Mouse (Mus musculus): ENCODE data around the gene Fto. TPM values are rescaled to one million over a fixed set of nuclear protein-coding genes. Genes with fewer than 3 reads are reported as not detected.
A peak's percentile ranks its signal among the peaks of the same experiment; 100 is the strongest.

Gene Fto
- polyA plus RNA-seq, 1 experiment from 2014 or later: 43.5 TPM

DNA sequence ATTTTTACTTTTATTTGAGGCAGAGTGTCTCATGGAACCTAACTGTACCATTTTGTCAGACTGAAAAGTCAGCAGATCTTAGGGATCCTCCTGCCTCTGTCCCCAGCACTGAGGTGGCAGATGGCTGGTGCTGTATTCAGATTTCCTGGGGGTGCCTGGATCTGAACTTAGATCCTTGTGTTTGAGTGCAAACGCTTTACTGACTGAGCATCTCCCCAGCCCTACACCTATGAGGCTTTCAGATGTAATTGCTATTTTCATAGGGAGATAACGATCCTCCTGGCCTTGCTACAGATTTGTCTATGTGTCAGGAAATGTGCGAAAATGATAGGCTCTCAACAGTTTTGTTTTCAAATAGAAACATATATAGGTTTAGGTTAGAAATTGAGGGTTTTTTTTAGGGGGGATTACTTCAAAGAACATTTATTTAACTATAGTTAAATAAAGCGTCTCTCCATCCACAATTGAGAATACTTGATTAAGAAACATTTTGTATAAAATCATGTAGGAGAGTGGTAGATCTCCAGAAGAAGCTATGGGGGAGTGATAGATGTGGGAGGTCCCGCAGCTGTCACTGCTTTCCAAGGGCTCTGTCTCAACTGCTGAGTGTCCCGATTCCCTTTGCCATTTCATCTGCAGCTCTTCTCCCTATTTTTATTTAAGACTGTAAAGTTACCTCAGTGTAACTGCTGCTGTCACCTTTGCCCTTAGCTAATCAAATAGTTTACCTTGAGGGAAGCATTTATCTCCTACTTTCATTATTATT is 25.2 kb downstream of the Fto start:
- no peak overlapping the region for H3K4me3 ChIP-seq (ENCODE audit: inconsistent target)
- peaks cover 35% of the 10 kb centered on the region; the same call in 1 of the 2 replicates for H3K79me2 ChIP-seq (ENCODE audit: inconsistent target)
- H3K27ac ChIP-seq: no peak overlapping the region
- WGBS (ENCODE audit: missing documents): 100% methylated on average over 6 of the region's 6 CpGs
- H3K36me3 ChIP-seq (ENCODE audit: inconsistent target): no peaks in the 10 kb centered on the region

- WGBS (ENCODE audit: missing documents): 95% methylated on average over 6 of the region's 8 CpGs
- no peaks in the 10 kb centered on the region for H3K36me3 ChIP-seq (ENCODE audit: inconsistent target)
- H3K27ac ChIP-seq: no peak overlapping the region
- H3K4me3 ChIP-seq (ENCODE audit: inconsistent target): no peak overlapping the region
- H3K79me2 ChIP-seq (ENCODE audit: inconsistent target): peaks cover 24% of the 10 kb centered on the region; the same call in 1 of the 2 replicates
Measured at GRCm38 (mm10) chr8:91339651-91340050, 26.3 kb downstream of the Fto start.

- Histone ChIP-seq H3K36me3 (ENCODE audit: inconsistent target) (no peaks in the 10 kb centered on the region), H3K27ac (no peak overlapping the region), H3K79me2 (ENCODE audit: inconsistent target) (peaks cover 23% of the 10 kb centered on the region; the same call in 1 of the 2 replicates), H3K4me3 (ENCODE audit: inconsistent target) (no peak overlapping the region)
- 92% methylated on average over 1 of the region's 1 CpGs for WGBS (ENCODE audit: missing documents)
Measured at GRCm38 (mm10) chr8:91340746-91341145, 27.4 kb downstream of the Fto start.

- 81% methylated on average over 4 of the region's 5 CpGs for WGBS (ENCODE audit: missing documents)
- peaks cover 16% of the 10 kb centered on the region; the same call in 1 of the 2 replicates for H3K79me2 ChIP-seq (ENCODE audit: inconsistent target)
- H3K27ac ChIP-seq: no peak overlapping the region
- no peak overlapping the region for H3K4me3 ChIP-seq (ENCODE audit: inconsistent target)
- H3K36me3 ChIP-seq (ENCODE audit: inconsistent target): no peaks in the 10 kb centered on the region
Measured at GRCm38 (mm10) chr8:91342196-91342595, 28.9 kb downstream of the Fto start.

- Histone ChIP-seq H3K4me3 (ENCODE audit: inconsistent target) (no peak overlapping the region), H3K79me2 (ENCODE audit: inconsistent target) (peaks cover 16% of the 10 kb centered on the region; the same call in 1 of the 2 replicates), H3K27ac (no peak overlapping the region), H3K36me3 (ENCODE audit: inconsistent target) (no peaks in the 10 kb centered on the region)
- WGBS (ENCODE audit: missing documents): 36% methylated on average over 5 of the region's 5 CpGs
Measured at GRCm38 (mm10) chr8:91342798-91343197, 29.5 kb downstream of the Fto start.

DNA sequence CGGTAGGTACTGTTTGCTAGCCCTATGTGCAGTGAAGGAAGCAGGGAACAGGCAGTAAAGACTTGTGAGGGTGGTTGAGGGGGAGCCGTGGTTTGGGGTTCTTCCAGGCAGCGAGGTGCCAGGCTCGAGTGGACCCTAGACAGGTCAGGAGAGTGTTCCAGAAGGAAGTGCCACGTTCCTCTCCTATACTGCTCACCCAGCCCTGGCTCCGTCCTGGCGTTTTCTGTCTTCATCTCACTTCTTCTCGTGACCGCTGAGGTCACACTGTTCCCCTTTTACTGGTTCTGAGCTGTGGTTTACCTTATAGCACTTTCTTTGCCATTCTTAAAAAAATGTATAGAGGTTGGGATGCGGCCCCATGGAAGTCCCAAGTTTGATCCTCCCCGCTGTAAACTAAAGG is 31.3 kb downstream of the Fto start:
- no peak overlapping the region for H3K4me3 ChIP-seq (ENCODE audit: inconsistent target)
- H3K79me2 ChIP-seq (ENCODE audit: inconsistent target): peaks cover 10% of the 10 kb centered on the region; the same call in 1 of the 2 replicates
- no peaks in the 10 kb centered on the region for H3K36me3 ChIP-seq (ENCODE audit: inconsistent target)
- WGBS (ENCODE audit: missing documents): 25% methylated on average over 11 of the region's 11 CpGs
- 0 out of 2 replicates have a peak overlapping the region, but pooled peaks have one; percentile 5 for H3K27ac ChIP-seq

DNA sequence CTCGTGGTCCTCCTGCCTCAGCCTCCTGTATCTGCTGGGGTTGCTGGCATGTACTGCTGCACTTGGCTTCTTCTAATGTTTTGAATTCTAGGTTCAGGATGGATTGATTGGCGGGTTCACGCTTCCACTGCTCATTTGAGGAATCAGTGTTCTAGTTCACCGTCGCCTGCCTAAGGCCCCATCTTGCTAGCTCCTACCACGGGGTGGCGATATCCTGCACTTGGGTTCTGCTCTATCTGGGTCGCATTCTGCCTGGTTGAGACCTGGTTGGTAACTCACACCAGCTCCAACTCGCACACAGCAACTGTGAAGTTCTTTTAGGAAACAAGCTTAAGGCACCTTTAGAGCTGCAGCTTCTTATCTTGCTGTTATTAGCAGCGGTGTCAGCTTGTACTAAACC is 33.8 kb downstream of the Fto start:
- no peak overlapping the region for H3K4me3 ChIP-seq (ENCODE audit: inconsistent target)
- H3K27ac ChIP-seq: no peak overlapping the region
- H3K36me3 ChIP-seq (ENCODE audit: inconsistent target): no peaks in the 10 kb centered on the region
- peaks cover 10% of the 10 kb centered on the region; the same call in 1 of the 2 replicates for H3K79me2 ChIP-seq (ENCODE audit: inconsistent target)
- 97% methylated on average over 10 of the region's 10 CpGs for WGBS (ENCODE audit: missing documents)

DNA sequence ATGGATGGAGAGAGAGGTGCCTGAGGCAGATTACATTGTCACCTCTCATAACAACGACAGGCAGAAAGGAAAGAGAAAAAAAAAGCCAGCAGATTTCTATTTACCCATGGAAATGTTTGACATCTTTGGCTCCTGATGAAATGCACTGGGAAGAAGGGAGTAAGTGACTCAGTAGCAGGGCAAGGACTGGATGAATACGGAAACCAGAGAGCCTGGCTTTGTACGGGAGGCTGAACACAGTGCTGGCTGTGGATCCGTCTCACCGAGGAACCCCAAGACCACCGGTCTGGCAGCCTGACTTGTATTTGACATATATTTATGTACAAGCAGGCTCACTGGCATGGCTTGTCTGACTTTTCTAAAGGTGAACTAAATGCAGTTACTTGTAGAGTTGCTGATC is 34.3 kb downstream of the Fto start:
- peaks cover 10% of the 10 kb centered on the region; the same call in 1 of the 2 replicates for H3K79me2 ChIP-seq (ENCODE audit: inconsistent target)
- 89% methylated on average over 6 of the region's 6 CpGs for WGBS (ENCODE audit: missing documents)
- no peak overlapping the region for H3K4me3 ChIP-seq (ENCODE audit: inconsistent target)
- H3K27ac ChIP-seq: no peak overlapping the region
- H3K36me3 ChIP-seq (ENCODE audit: inconsistent target): no peaks in the 10 kb centered on the region

DNA sequence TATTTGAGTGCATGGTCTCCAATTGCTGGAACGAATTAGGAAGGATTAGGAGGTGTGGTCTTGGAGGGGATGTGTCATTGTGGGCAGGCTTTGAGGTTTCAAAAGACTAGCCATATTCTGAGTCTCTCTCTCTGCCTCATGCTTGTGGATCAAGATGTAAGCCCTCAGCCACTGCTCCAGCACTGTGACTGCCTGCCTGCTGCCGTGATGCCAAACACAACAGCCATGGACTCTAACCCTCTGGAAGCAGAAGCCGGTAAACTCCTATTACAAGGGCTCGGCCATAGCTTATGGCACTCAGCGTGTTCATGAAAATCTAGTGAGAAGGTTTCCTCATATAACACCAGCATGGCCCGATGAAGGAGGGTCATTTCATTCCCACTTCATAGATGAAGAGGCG is 36.5 kb downstream of the Fto start:
- peaks cover 10% of the 10 kb centered on the region; the same call in 1 of the 2 replicates for H3K79me2 ChIP-seq (ENCODE audit: inconsistent target)
- no peak overlapping the region for H3K27ac ChIP-seq
- 96% methylated on average over 7 of the region's 7 CpGs for WGBS (ENCODE audit: missing documents)
- H3K36me3 ChIP-seq (ENCODE audit: inconsistent target): no peaks in the 10 kb centered on the region
- H3K4me3 ChIP-seq (ENCODE audit: inconsistent target): no peak overlapping the region

DNA sequence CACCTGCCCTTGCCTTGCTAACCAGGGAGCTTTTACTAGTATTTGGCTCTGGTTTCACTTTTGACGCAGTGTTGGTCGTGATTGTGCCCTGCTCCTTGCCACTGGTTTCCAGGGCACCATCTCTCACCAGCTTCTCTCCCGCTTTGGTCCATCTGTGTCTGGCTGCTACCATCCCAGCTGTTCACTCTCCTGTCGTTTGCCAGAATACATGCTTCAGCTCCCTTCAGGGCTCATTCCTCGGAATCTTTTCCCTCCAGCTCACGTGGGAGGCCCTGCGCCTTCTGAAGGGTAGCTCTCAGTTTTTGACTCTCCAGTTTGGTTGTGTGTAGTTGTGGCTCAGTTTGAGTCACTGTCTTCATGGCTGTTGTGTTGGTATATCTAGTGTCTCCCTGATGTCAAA is 37.3 kb downstream of the Fto start:
- H3K36me3 ChIP-seq (ENCODE audit: inconsistent target): no peaks in the 10 kb centered on the region
- peaks cover 4% of the 10 kb centered on the region; the same call in 1 of the 2 replicates for H3K79me2 ChIP-seq (ENCODE audit: inconsistent target)
- WGBS (ENCODE audit: missing documents): 96% methylated on average over 7 of the region's 7 CpGs

DNA sequence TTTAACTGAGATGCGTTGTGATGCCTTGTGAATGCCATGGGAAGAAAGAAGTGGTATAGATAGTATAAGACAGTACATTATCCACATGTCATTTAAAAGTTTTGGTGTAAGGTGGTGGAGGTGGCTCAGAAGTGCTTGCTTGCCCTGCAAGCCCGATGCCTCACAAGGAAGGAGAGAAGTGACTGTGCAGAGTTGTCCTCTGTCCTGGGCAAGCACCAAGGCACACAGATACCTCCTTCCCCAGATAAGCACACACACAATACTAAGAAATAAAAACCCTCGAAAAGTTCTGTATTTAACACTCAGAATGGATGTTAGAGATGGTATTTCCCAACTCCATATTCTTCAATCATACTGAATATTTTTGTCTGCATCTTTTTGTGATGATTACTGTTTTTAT is 39.3 kb downstream of the Fto start:
- Histone ChIP-seq H3K4me3 (ENCODE audit: inconsistent target) (no peak overlapping the region), H3K79me2 (ENCODE audit: inconsistent target) (peaks cover 5% of the 10 kb centered on the region; the same call in 1 of the 2 replicates), H3K36me3 (ENCODE audit: inconsistent target) (no peaks in the 10 kb centered on the region), H3K27ac (no peak overlapping the region)
- WGBS (ENCODE audit: missing documents): 83% methylated on average over 2 of the region's 3 CpGs

More for the DNA sequence above, 37.3 kb downstream of the Fto start:
- Histone ChIP-seq H3K4me3 (ENCODE audit: inconsistent target) (no peak overlapping the region), H3K27ac (no peak overlapping the region)

GRCm38 (mm10) chr8:91353062-91353461 is 39.7 kb downstream of the Fto start:
- Histone ChIP-seq H3K4me3 (ENCODE audit: inconsistent target) (no peak overlapping the region), H3K36me3 (ENCODE audit: inconsistent target) (no peaks in the 10 kb centered on the region), H3K27ac (no peak overlapping the region), H3K79me2 (ENCODE audit: inconsistent target) (peaks cover 6% of the 10 kb centered on the region; the same call in 1 of the 2 replicates)
- WGBS (ENCODE audit: missing documents): 98% methylated on average over 5 of the region's 5 CpGs

GRCm38 (mm10) chr8:91353907-91354306 is 40.6 kb downstream of the Fto start:
- WGBS (ENCODE audit: missing documents): 91% methylated on average over 4 of the region's 4 CpGs
- Histone ChIP-seq H3K36me3 (ENCODE audit: inconsistent target) (no peaks in the 10 kb centered on the region), H3K79me2 (ENCODE audit: inconsistent target) (peaks cover 11% of the 10 kb centered on the region; the same call in 1 of the 2 replicates), H3K4me3 (ENCODE audit: inconsistent target) (no peak overlapping the region), H3K27ac (no peak overlapping the region)

DNA sequence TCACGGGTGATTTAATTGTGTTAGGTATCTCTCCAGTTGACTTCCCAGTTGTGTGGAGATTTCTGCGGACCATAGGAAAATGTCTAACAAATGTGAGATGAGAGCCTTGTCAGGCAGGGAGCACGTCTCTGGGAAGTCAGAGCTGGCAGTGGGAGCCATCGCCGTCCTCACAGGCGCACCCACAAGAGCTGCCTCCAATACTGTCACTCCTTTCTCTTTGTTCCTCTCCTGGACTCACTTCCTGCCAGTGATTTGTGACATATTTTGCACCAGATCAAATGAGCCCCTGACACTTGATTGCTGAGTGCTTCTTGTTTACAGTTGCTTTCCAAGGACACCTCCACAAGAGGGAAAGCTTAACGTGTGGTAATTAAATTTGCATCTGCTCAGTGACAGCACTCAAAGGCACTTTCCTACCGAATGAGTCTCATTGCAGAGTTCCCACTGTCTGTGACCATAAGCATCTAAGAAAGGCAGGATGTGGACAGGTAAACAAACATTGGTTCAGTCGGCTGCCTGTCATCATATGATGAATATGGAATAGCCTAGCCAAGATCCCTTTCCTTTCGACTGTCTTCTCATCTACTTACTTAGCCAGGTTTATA is 42.1 kb downstream of the Fto start:
- H3K36me3 ChIP-seq (ENCODE audit: inconsistent target): no peaks in the 10 kb centered on the region
- no peak overlapping the region for H3K4me3 ChIP-seq (ENCODE audit: inconsistent target)
- H3K79me2 ChIP-seq (ENCODE audit: inconsistent target): peaks cover 11% of the 10 kb centered on the region; the same call in 1 of the 2 replicates
- WGBS (ENCODE audit: missing documents): 90% methylated on average over 10 of the region's 10 CpGs
- no peak overlapping the region for H3K27ac ChIP-seq
